Mouse (Mus musculus): Measurements from ENCODE around the gene Hoxc8.

Hoxc8 gene

GRCm38 (mm10) chr15:102981379-102982288 lies 8.8 kb upstream of the Hoxc8 start:
- no peak for DNase-seq (ENCODE audit: low spot score in 2 of 2)

DNA sequence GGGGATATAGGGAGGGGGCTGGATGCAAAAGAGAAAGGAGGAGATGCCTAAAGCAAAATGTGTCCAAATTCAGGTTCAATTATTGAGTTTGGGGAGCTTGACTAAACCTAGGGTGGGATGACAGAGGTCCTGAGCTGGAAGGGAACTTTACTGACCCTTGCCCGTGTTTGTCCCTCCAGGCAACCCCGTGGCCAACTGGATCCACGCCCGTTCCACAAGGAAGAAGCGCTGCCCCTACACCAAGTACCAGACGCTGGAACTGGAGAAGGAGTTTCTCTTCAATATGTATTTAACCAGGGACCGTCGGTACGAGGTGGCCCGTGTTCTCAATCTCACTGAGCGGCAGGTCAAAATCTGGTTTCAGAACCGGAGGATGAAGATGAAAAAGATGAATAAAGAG lies 6.7 kb upstream of the Hoxc8 start:
- no peak for DNase-seq (ENCODE audit: low spot score in 2 of 2)

DNA sequence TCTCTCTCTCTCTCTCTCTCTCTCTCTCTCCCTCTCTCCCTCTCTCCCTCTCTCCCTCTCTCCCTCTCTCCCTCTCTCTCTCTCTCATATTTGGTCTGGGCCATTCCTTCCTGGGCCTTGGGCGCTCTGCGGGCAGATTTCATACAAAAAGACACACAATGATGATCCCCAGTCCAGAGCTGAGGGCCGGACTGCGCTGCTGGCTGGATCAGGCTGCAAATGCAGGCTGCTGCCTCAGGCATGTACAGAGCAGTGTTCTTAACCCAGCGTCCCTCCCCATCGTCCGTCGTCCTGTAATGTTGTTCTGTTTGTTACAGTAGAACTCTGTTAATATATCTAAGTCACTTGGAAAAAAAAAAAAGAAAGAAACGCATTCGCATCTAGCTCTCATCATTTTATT lies 5.9 kb upstream of the Hoxc8 start:
- no peak for DNase-seq (ENCODE audit: low spot score in 2 of 2)

DNA sequence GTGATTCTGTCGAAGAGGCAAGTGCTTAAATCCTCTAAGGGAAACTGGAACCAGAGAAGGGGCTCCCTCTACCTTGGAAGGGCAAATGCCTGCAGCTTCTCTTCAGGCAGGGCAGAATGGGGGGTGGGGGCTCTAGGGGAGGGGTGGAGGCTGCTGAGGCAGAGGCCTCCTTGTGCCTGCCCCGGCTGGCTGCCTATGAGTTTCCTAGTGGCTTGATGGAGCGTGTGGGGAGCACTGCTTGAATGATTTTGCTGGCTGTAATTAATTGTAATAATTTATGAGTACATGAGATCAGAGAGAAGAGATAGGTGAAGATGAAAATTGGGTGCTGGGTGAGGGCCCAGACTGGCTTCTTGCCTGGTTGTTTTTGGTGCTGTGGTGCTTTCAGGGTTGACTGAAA lies 5.5 kb upstream of the Hoxc8 start:
- DNase-seq (ENCODE audit: low spot score in 2 of 2) = no peak

DNA sequence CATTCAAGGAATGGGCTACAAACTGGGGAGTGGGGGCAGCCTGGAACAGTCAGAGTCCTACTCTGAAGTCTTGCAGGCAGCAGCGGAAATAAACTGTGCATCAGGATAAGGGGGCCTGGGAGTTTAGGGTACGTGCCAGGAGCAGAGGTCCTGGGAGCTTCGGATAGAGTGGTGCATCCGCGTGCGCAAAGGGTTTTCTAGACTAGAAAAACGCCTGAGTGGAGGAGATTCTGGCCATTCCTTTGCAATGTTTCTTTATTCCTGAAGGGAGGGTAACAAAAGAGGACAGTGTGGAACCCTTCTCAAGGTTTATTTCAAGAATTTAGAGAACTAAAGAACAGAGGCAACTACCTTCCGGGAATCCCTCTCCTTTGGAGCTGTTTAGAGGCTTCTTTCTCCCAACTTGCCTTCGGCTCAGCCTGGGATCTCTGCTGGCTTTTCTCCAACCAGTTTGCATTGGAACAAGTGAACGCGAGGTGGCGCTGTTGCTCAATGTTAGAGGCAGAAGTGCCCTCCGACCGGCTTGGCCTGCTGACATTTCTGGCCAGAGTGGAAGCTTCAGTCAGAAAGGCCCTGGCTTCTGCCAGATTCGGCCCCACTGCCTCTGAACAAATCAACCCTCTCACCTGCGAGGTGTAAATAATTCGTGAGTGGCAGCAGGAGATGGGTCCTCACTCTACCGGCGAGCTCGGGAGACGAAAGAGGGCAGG lies 3.1 kb upstream of the Hoxc8 start:
- DNase-seq (ENCODE audit: low spot score in 2 of 2) = peak; percentile 36 to 83

DNA sequence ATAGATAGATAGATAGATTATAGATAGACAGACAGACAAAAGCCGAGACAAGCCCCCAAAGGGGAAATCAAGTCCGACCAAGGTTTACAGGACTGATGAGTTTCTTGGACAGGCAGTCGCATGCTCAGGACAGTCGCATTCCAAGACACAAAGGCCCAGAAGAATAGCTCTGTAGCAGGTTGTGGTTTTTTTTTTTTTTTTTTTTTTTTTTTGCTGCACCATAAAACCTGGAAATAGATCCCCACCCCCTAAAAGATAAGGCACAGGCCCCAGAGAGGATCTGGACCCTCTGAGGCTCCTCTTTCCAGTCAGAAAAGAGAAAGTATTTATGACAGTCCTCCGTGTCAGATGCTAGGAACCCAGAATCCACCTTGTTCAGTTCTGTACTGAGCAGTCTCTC lies 2.3 kb upstream of the Hoxc8 start:
- DNase-seq (ENCODE audit: low spot score in 2 of 2) = no peak

GRCm38 (mm10) chr15:102991782-102992181 lies 1.4 kb downstream of the Hoxc8 start:
- DNase-seq (ENCODE audit: low spot score in 2 of 2) = no peak

DNA sequence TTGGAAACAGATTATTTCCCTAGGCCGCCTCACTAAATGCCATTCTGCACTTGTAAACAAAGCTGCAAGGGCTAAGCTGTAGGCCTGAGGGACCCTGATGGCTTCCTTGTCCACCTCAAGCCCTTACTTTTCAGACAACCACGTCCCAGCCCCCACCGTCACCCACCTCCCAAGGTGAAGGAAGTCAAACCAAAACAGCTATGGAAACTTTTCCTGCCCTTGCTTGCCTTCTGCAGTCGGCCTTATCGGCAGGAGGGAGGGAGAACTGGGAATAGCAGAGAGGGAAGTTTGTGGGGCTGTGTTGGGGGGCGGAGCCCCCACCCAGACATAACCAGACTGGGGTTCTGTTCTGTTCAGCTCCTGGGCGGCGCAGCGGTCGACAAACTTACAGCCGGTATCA lies 1.8 kb downstream of the Hoxc8 start:
- DNase-seq (ENCODE audit: low spot score in 2 of 2) = no peak

GRCm38 (mm10) chr15:102992863-102993262 lies 2.5 kb downstream of the Hoxc8 start:
- DNase-seq (ENCODE audit: low spot score in 2 of 2) = no peak

- DNase-seq (ENCODE audit: low spot score in 2 of 2) = no peak
Measured at GRCm38 (mm10) chr15:102996548-102996947, 6.1 kb downstream of the Hoxc8 start.

- no peak for DNase-seq (ENCODE audit: low spot score in 2 of 2)
Measured at GRCm38 (mm10) chr15:102997431-102997830, 7.0 kb downstream of the Hoxc8 start.

- DNase-seq (ENCODE audit: low spot score in 2 of 2) = no peak
Measured at GRCm38 (mm10) chr15:102997939-102998355, 7.5 kb downstream of the Hoxc8 start, which contains the start of gene Hoxc6. Gene Hoxc6 (plus strand): TSS chr15:102998257.

DNA sequence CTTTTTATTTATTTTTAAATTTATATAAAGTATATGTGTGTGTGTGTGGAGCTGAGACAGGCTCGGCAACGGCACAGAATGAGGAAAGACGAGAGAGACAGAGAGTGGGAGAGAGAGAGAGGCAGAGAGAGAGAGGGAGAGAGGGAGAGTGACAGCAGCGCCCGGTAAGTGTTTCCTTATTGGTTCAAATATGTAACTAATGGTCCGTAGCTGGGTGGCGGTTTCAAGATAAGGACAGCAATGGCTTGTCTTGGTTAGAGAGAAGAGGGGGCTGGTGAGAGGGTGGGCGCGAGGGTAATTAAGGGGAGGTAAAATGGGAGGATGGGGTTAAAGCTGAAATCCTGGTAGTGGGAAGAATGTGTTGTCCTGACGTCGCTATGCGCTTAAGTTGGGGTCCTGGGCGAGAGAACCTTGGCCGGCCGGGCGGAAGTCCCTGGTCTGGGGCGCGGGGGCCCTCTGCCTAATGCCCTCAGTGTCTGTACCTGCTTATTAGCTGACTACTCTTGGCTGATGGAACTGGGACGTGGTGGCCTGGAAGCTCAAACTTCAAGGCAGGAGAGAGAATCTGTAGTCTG lies 8.3 kb downstream of the Hoxc8 start:
- no peak for DNase-seq (ENCODE audit: low spot score in 2 of 2)

DNA sequence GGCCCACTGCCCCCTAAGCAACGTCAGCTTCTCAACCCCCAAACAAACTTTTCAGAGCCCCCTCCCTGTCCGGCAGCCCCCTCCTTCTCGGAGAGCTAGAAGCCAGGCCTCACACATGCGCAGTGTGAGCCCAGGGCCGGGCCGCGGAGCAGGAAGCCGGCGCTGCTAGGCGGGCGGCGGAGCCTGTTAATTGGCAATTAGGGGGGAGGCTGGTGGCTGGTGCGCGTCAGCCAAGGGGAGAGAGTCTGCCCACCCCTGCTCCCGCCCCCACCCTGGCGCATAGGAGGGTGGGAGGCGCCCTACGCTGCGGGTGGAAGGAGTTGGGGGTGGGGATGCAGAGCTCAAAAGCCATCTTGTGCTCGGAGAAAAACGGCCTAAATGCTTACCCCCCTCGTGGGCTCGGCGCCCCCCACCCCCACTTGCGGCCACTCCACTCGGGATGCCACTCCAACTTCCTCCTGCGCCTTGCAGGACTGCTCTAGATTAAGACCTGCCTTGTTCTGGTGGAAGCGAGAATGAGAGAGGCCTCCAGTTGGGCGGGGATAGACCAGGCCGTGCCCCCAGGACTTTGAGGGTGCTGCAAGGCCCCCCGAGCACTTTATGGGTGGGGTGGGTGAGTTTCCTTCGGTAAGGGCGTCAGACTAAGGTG lies 8.9 kb downstream of the Hoxc8 start:
- no peak for DNase-seq (ENCODE audit: low spot score in 2 of 2)

DNA sequence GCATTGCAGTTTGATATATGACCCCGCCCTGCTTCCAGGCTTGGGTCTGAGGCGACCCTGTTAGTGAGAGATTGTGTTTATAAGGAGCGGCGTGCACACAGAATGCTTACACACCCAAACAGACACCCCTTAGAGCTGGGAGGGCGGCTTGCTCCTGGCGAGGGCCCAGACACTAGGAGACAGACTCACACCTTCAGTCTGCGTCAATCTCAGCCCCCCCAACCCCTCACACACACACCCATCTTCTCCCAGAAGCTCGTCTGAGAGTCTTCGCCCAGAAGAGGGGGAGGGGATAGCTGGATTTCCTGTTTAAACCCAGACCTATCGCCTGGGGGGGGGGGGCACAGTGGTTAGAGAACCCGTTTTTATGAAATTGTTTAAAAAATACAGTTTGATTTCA lies 9.5 kb downstream of the Hoxc8 start:
- DNase-seq (ENCODE audit: low spot score in 2 of 2) = no peak

GRCm38 (mm10) chr15:103000501-103000901 lies 10.1 kb downstream of the Hoxc8 start:
- DNase-seq (ENCODE audit: low spot score in 2 of 2) = no peak

DNA sequence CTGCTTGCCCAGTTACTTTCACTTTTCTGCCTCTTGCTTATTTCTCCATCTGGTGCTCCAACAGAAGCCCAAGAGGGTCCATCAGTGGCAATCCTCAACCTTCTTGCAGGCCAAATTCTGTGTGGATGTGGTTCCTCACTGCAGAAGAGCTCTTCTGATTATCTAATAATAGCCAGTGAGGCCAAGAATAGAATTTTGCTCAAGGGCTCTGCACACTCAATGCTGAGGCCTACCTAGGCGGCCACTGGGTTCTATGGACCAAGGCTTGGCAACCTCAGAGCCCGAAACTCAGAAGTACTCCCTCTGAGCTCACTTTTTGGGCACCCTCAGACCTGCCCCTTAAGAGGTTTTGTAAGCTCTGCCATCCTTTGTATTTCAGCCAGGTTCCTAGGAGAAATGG lies 11.0 kb downstream of the Hoxc8 start:
- DNase-seq (ENCODE audit: low spot score in 2 of 2) = no peak

GRCm38 (mm10) chr15:103002156-103002555 lies 11.7 kb downstream of the Hoxc8 start:
- DNase-seq (ENCODE audit: low spot score in 2 of 2) = no peak

GRCm38 (mm10) chr15:103002821-103003448 lies 12.5 kb downstream of the Hoxc8 start:
- DNase-seq (ENCODE audit: low spot score in 2 of 2) = no peak

- no peak for DNase-seq (ENCODE audit: low spot score in 2 of 2)
Measured at GRCm38 (mm10) chr15:103005308-103005707, 14.9 kb downstream of the Hoxc8 start.

GRCm38 (mm10) chr15:103005797-103006196 lies 15.4 kb downstream of the Hoxc8 start:
- DNase-seq (ENCODE audit: low spot score in 2 of 2) = no peak

- DNase-seq (ENCODE audit: low spot score in 2 of 2) = no peak
Measured at GRCm38 (mm10) chr15:103006326-103006725, 15.9 kb downstream of the Hoxc8 start.

All from thymus, postnatal 10 days (tissue).